Mouse (Mus musculus): ENCODE data around the gene Qk.

The Qk gene

DNA sequence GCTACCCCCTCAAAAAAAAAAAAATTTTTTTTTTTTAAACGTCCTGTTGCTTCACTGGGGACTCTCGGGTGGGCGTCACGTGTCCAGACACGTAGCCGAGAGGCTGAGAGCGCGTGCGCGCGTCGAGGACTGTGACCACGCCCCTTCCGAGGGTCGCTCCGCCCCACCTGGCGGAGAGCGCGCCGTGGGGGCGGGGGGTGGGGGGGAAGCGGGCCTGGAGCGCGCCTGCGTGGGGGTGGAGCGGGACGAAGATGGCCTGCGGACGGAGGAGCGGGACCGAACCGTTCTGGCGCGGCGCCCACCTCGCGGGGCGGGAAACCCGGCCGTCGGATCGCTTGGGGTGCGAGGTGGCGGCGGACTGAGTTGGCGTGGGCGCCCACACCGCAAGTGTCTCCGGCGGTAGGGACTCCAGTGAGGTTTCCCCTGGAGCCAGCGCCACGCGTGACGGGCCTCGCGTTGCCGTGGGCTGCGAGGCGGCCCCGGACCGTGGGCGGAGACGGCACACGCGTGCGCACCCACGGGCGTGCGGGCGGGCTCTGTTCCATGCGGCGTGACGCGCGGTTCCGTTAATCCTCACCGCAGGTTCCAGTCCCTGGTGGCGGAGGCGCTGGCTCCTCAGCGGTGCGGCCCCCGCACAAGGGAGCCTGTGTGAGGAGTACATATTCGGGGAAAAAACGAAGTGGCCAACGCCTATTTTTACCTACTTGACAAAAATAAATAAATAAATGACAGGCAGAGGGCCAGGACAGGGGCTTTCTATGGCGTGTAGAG lies at the start of gene Qk:
Gene Qk, minus strand, starts transcription at position 170 of the 771 bp plus-strand sequence.
- DNase-seq = peak; percentile 91 to 94

DNA sequence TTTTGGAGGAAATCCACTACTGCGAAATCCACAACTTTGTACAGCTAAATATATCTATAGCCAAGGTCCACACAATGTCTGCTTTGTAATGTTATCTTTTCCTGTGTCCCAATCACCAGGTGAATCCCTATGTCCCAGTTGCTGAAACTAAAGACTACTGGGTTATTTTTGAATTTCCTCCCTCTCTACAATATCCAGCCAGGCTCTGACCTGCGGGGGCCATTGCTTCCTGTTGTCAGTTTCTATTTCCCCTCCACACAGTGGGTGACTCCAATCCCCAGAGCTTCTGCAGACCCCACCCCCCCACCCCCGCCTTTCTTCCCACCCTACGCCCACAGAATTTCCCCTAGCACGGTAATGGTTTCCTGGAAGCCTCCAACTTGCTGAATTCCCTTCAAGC lies 47.4 kb upstream of the Qk start:
- DNase-seq = no peak

DNA sequence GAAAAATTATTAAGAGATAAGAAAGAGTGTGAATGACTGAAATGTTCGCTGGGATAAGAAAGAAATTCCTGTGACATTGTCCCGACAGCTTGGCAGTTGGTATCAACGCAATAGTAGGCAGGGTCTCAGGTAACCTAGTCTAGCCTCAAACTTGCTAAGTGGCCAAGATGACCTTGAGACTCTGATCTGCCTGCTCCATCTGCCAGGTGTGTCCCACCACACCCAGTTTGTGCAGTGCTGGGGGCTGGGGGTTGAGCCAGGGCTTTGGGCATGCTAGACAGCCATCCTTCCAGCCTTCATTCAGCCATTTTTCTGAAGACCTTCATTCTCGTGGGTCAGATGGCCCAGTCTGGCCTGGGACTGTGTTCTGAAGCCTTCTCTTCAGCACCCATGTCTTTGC lies 46.9 kb upstream of the Qk start:
- no peak for DNase-seq

DNA sequence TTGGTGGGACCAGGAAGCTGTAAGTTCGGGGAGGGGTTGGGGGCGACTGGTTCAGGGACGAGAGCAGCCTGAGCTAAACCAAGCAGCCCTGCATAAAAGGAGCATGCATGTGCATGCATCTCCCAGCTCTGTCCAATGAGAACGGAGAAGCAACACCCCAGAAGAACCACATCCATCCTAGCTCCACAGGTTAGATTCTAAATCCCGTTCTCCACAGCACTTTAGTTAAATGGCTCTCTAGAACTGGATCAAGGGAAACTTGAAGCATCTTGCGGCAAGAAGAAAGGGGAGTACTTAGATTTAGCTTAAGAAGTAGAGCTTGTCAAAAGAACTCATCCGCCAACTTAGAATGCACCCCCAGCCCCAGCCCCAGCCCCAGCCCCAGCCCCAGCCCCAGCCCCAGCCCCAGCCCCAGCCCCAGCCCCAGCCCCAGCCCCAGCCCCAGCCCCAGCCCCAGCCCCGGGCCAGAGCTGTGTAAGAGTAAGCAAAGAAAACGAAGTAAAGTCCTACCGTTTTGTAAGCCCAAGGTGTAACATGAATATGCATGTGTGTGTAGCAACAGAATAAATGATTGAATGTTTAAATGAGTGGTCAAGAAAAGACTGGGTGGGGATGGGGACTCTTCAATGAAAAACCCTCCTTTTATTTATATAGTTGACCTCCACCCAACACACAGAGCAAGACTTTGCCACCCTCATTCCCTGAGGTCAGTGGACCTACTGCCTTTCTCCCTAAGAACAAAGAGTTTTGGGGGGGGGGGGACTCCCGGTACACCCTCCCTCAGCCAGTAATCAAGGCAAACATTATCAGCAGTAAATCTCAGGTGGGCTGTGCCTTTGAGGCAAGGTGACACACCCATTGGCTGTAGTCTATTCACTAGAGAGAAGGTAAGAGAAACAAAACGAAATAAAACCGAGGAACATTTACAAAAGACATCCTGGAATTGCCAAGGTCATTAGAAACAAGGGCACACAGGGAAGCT lies 46.1 kb upstream of the Qk start:
- no peak for DNase-seq

DNA sequence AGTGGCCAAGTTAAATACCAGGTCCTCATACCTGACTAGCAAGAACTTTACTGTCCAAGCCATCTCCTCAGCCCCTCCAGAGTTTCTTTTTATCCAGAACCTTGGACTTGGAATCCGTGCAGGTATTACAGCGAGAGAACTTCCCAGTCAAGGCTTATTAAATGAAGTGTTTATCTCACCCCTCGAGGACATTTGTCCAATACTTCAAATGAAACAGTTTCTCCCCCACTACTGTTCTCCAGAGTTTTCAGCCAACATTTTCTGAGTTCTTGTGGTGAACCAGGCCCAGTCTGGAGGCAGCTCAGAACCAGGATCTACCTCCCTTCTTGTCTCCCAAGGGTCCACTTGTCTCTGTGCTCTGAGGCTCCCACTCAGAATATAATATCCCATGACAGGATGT lies 43.5 kb upstream of the Qk start:
- no peak for DNase-seq

DNA sequence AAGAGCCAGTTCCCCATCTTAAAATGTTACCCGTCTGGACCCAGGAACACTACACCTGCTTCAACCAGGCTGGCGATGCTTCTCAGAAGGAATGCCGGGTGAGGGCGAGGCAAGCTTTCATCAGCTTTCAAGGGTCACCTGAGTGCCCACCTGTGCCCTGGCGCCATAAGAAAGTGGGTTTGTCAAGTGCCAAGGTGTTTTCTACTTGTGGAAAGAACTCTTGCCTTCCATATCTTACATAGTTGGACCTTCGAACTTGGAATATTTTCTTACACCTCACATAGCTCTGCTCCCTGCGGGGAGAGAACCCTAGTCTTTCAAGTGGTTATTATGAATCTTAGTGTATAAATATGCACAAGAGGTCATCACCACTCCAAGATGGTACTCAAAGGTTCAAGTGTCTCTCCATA lies 42.2 kb upstream of the Qk start:
- no peak for DNase-seq

DNA sequence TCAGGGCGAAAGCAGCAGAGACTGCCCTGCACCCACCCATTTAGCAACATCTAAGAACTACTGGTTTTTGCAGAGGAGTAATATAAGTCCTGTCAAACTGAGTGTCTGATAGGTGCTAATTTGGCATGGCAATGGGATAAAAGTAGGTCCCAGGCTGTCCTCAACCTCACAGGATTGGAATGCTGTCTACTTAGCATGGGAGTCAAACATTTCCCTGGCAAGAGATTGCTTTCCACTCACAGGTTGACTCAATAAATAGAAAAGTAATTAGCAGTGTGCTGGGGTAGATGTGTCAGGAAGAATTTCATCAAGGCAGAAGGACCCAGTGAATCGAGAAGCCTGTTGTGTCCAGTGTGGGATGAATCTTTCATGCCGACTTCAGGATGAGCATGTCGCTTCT lies 41.1 kb upstream of the Qk start:
- no peak for DNase-seq

DNA sequence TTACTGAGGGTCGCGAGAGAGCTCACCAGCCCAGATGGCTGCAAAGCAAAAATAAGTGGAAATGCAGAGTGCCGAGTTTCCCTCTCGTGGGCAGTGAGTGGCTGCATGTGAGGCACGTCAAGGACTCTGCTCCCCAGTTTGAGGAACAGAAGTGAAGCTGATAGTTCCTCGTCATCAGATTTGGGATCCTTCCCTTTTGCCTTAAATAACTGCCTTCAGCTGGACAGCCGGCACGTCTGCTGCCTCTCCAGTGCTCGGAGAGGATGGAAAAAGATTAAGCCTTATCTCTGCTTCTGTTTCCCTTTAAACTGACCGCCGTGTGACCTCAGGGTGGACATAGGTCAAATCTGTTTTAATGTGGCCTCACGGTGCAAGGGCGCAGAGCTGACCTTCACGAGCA lies 39.8 kb upstream of the Qk start:
- DNase-seq = no peak

DNA sequence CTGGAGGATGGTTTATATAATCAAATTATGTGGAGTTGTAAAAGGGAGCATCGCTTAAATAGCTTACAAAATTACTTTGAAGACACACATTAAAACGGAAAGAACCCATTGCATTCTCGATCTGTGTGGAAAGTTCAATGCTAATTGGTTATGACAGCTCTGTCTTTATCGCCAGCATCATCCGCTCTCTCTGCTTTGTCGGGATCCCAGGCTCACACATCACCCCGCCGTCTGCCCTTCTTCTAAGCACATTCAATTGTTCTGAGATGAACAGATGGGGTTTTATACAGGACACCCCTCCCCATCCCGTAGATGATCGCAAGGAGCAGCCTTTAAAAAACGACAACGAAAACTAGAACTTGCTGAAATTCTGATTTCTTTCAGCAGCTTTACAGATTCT lies 37.7 kb upstream of the Qk start:
- no peak for DNase-seq

DNA sequence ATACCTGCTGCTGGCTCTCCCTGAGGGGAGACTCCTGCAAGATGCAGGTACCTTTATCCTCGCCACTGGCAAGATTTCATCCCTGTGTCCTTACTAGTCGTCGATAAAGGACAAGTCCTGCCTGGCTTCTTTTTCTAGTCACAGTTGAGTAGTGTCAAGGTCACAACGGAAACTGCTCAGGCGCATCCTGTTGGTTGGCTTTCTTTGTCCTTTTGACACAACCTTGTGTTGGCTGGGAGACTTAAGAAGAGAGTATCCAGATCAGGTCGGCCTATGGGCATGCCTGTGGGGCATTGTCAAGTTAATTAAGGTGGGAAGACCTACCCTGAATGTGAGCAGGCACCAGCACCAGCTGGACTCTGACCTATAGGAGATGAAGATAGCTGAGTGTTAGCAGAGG lies 36.6 kb upstream of the Qk start:
- DNase-seq = no peak

DNA sequence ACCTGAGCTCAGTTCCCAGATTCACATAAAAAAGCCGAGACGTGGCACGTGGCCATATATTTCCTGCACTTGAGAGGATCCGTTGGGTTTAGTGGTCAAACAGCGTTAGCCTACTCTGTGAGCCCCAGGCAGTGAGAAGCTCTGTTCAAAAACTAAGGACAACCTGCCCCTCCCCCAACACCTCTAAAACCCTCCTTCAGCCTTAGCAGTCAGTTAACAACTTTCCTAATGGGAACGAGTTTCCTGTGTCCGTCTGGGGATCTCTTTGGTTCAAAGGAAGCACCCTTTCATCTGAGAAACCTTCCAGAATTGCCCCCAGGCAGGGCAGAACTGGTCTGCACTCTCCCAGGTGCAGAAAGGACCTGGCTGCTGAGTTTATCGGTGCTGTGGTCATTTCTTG lies 36.1 kb upstream of the Qk start:
- no peak for DNase-seq

DNA sequence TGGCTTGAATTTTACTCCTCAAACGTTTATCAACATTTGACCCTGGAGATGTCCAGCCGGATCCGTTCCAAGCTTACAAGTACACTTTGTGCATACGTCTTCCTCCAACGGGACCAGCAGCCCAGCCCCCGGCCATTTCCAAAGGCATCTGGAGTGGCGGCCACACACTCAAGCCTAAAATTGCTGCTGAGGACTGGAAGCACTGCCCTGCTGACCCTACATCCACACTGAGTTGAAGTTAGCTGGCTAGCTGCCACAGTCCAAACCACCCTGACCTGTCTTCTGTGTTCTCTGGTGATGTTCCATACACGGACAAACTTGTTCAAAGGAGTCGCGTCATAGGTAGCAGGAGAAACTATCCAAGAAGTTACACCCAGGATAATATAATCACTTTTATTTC lies 18.6 kb upstream of the Qk start:
- no peak for DNase-seq

DNA sequence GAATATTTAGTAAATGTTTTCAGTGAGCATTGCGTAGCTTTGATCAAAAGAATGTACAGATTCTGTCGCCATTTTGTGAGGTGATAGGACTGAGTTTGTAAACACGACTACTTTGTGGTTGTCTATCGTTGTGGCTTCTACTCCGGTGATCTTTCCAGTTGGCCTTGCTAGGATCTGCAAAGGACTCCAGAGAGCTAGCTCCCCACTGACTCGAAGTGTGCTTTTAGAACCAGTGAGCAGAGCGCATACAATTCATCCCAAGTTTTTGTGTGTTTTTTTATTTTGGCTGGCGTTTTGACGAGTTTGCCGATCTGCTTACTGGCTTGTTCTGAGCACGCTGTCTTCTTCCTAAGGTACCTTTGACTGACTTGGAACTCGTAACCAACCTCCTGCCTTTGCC lies 16.9 kb upstream of the Qk start:
- DNase-seq = no peak

DNA sequence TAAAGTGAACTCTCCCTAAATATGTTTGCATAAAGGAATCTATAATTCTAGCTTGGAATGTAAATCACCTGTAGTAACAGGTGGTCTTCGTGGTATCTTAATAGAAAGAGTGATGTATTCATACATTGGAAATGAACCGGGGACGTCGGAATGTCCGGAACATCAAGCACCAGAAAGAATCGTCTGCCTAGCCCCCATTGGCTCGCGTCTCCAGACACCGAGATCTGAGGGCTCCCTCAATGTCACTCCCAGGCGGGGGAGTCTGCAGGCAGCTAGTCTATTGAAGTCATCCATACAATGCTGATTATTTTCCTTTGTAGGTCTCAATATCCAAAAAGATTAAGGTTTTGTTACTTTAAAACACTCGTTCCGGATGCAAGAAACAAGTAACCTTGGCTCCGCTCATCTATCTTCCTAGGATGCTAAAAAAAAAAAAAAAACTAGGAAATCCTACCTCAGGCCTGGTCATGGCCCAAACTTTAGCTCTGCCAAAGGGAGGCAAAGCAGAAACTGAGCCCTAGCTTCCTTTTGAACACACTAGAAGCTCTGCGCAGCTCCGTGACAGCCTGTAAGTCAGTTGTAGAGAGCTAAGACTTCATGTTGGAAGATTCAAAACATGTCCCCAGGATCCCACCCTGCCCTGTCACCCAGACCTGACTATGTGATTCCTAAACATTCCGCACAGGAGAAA lies 16.3 kb upstream of the Qk start:
- DNase-seq = peak; percentile 22 to 23

DNA sequence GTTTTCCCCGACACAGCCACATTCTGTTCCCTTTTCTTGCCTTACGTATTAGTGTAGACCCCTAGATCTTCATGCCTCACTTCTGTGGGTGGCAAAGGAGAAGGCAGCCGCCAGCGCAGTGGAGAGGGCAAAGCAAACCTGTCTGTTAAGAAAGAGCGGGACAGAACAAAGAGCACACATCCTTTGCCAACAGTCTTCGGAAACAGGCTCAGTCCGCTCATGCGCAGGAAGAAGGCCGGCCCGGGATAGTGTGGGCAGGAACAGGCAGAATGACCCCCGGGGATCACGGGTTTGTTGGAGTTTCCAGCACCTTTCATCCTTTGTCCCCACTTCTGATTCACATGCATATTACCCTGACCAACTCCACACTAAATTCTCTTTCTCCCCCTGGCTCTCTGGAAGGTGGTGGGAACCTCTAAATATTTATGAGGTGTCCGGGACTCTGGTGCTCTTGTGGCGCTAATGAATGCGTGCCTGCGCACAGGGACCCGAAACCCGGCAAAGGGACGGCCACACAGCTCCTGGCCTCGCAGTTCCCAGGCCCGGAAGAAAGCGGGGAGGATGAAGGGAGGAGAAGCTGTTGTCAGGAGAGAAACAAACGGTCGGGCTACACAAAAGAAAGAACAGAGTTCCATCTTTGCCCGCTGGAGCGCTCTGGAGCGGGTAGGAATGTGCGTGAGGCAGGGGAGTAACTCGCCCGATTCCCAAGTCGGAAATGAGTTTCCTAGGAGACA lies 15.5 kb upstream of the Qk start:
- peak; percentile 61 to 70 for DNase-seq

DNA sequence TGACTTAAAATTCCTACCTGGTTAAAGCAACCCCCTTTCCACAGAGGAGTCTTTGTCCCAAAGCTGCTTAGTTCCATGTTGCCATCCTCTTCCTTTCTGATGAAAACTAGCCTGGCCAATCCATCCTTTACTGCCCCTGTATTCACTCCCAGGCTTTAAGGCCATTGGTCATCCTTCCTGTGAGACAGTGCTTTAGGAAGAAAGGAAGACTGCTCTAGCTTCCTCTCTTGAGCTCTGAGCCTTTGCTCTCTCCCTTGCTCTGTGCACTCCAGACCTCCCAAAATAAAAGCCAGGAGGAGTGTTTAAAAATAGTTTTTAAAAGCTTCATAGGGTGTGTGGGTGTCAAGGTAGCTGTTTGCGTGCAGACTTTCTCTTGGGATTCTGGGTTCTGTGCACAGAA lies 14.8 kb upstream of the Qk start:
- no peak for DNase-seq

DNA sequence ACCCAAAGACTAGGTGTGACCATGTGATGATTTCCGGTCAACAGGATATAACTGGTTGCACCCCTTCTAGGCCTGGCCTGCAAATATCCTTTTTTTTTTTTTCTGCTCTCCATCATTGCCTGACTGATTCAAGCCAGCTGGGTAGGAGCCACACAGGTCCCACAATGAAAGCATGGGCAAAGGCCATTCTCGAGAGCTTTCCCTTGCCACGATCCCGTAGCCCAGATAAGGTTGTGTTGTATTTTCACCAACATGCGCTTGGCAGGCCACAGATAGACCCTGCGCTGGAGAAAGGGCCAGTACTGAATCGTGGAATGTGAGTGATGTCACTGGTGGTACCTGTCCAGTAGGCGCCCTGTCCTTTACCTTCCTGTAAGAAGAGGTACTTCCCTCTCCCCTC lies 13.7 kb upstream of the Qk start:
- no peak for DNase-seq

DNA sequence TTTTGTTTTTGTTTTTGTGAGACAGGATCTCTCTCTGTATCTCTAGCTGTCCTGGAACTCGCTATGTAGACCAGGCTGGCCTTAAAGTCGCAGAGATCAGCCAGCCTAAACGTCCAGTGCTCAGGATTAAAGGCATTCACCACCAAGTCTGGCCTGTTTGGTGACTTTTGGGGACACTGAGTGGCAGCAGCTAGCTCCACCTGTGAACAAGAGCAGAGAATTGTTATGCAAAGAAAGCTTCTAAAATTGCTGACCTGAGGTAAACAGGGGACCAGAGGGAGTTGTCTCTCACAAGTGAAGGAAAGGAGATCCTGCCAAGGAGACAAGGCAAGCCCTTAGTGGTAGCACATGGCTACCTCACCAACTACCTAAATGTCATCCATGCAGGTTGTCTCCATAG lies 12.5 kb upstream of the Qk start:
- no peak for DNase-seq

DNA sequence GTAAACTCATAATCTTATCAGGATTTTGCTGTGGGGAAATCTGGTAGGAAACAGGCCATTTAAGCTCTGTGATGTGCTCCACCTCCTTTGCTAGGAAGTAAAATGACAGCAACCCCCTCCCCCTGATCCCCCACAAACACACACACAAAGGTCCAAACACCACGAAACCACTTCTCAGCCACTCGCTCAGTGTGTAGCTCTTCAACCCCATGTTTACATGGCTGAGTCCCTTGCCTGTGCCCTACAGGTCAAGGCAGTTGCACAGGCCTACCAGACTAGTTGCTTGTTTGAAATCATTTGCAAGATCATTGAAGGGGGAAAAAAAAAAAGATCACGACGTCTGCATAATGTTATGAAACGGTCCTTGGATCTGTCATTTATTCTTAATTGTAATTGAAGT lies 9.8 kb upstream of the Qk start:
- DNase-seq = no peak

DNA sequence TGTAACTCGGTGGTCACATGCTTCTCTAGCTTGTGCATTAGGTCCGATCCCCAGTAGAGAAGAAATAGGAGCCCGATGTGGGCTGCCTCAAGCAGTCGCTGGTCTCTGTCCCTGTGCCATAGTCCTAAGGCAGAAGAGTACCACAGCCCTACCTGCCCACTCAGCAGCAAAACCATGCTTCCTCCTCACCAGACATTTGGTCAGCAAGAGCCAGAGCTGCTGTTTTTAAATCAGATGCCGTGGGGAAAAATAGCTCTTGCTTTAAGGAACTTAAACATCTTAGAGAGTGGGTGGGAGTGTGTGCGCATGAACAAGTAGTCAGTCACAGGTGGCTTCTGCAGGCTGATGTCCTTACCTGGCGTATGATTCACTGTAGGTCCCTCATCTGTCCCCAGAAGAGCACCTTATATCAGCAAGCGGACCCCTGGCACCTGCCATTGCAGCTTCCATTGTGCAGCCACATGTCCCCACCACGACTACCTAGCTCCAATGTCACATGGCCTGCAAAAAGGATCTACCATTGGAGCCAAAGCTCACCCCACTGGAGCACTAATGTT lies 9.0 kb upstream of the Qk start:
- no peak for DNase-seq

DNA sequence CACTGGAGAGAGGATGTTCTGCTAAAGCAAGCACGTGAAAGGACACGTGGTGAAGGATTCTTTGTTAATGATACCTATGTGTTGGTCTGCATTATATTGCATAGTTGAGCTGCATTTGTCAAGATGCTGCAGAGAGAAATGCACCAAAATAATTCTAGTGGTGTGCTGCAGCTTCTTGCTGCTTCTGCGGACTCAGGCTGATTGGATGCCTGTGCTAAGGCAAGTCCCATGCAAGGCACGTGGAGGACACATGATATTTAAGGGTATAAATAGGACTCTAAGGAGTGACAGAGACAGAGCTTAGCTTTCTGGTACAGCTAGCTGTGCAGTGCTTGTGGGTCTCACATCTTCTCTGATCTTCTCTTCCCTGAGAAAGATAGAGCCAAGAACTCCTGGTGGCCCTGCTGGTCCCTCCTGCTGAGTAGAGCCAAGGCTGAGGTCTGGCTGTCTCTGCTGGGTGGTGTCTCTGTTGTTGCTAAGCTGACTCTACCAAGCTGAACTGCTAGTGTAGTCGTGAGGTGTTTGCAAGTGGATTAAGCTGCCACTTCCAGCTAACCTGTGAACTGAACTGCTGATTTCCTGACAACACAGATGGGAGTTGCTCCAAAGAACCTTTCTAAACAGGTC lies 8.0 kb upstream of the Qk start:
- DNase-seq = no peak

DNA sequence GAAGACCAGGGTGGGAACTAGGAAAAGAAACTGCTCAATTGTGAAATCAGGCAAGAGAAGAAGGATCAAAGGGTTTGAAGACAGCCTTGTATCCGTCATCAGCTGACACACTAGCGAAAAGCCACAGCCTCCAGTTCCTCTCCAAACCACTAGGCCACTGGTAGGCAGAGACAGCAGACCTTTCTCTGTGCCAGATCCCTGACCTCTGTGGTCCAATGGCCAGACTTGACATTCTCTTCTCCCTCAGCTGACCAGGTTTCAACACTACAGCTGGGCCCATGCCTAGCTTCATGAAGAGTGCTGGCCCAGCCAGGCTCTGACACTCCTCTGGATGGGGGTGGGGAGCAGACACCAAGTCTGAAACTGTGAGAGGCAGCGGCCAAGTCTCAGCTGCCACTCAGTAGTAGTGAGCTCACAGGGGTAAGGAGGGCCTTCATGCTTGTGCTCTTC lies 7.0 kb upstream of the Qk start:
- DNase-seq = no peak

Measured in cerebellum, postnatal 36 days (tissue).